Mouse (Mus musculus): Measurements from ENCODE around the gene Ntn1.

The Ntn1 gene

DNA sequence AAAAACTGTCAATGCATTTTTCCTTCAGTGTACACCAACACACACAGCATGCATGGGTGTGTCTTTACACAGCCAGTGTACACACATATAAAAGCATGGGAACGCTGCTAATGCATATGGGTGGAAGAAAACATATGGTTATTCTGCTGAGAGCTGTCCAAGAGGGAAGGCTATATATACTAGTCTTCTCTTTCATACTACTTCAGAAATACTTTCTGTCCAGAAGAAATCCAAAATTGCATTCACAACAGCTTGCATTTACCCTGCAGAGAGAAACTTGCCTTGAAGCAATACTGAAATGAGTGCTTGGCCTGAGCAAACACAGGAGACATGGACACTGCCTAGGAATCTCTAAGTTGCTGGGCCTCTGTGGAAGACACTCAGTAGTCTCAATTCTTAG is 18.8 kb downstream of the Ntn1 start:
- DNase-seq (ENCODE audit: low spot score): no peak

DNA sequence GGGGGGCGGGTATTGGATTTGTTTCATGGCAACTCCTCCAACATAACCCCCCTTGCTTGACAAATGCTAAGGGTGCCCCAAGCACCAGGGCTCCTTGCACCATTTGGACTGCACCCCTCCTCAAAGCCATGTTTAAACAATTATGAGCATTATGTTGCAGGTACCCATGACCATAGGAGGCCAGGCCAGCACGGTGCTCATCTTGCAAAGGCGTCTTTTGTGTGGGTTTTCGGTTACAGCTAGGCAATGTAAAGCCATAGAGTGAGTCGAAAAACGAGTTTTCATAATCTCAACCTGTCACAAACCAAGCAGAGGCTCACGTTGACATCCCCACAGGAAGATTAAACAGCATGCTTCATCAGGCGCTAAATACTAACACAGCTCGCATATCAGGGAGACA is 19.3 kb downstream of the Ntn1 start:
- no peak for DNase-seq (ENCODE audit: low spot score)

DNA sequence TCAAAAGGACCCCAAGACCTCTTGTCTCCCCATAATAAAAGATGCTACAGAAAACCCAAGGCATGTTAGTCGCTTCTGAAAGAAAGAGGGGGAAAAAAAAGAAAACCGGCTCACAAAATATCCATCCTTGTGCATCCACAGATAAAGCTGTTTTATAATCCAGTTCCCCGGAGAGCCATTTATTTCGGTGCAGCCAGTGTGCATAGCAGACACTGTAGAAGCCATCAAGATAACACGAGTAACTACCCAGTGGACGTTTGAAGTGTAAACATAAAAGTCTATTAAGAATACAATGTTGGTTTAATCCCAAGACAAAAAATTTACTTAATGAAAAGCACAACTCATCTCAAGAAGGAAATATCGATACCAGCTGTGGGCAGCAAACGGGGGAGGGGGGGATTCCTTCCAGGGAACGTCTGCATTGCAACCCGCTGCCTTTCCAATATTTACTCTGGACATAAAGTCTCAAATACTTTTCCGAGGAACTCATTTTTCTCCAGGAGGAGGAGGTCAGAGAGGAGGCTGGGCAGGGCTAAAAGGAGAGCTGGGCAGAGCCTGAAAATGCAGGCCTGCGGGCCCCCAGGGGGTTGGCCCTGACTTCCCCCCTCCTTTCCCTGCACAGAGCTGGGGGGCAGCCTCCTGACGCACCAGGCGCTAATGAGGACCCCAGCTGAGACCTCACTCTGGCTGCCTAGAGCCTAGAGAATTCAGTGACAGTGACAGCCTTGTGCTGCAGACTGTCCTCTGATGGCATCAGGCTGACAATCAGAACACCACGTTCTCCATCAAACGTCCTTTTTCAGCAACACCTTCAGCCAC is 21.5 kb downstream of the Ntn1 start:
- DNase-seq (ENCODE audit: low spot score): no peak

DNA sequence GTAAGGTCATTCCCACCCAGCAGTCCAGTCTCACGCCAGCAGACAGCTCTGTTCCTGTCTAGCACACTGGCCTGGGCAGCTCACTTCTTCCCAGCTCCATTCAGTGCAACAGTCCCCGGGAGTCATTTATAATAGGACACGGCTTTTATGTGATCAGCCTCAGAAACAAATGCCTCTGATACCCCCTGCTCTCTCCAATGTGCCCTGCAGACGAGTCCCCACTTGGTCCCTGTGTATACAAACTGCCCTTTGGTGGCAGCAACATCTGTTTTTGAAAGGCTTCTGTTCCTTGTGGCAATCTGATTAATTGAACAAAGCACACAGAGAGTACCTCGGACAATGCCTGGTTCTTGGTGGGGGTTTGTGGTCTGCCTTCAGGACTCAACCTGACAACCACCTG is 22.2 kb downstream of the Ntn1 start:
- no peak for DNase-seq (ENCODE audit: low spot score)

DNA sequence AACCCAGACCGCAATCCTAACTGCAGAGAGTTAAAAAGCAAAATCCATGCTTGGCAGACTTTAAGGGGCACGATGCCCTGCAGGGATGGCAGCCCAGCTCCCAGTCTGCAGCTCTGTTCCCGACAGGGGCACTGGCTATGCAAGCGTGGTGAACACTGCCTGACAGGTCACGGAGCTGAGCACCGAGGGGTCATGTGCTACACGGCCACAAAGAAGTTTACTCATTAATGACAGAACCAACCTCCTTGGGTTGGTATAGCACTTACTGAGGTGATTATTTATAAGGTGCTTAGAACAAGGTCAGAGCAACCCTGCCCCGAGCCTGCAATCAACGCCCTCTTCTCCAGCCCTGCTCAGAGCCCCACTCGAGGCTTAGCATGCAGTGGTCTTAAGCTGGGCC is 27.5 kb downstream of the Ntn1 start:
- no peak for DNase-seq (ENCODE audit: low spot score)

DNA sequence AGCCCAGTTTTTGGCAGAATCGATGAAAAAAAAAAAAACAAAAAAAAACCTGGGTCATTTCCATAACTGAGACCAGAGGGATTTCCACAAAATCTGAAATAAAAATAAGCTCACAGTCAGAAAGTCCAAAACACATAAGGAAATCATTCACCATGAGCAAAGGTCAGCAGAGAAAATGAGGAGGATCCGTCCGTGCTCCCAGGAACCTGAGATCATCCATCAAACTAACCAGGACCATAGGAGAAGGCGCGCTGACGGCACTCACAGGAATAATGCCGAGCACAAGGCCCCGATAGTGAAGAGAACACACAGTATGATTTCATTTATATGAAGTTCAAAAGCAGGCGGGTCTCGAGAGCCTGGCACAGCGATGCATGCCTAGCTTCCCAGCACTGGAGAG is 29.0 kb downstream of the Ntn1 start:
- no peak for DNase-seq (ENCODE audit: low spot score)

DNA sequence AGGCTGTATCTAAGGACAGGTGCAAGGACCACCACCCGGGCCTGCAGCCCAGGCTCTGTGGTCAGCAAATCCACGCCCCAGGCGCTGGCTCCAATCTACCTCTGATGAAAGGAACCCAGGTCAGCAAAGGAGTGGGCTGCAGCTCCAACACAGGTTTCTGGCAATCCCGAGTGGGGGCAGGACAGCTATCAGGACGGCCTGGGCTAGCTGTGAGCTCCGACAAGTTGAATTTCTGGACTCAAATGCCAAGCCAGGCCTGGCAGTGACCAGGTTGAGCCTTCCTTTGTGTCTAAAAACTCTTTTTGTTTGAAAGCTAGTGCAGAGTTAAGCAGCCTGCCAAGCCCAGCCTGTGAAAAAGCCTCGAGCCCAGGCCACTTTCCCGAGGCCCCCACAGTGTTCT is 43.7 kb downstream of the Ntn1 start:
- no peak for DNase-seq (ENCODE audit: low spot score)

DNA sequence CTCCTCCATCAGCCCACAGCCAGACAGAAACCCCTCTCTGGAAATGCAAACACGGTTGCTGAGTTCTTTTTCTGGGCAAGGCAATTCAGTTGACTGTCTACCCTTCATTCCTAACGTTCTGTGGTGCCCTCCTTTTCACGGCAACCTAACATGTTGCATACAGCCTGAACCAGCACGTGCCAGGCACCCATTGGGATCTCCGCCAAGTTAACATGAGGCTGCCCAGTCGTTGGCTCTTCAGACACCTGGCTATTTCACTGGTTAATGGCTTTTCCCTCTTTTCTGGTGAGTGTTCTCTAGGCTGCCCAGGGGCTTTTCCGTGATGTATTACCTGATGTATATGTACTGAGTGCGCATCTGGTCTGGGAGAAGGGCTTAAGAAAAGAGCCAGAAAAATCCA is 45.1 kb downstream of the Ntn1 start:
- no peak for DNase-seq (ENCODE audit: low spot score)

DNA sequence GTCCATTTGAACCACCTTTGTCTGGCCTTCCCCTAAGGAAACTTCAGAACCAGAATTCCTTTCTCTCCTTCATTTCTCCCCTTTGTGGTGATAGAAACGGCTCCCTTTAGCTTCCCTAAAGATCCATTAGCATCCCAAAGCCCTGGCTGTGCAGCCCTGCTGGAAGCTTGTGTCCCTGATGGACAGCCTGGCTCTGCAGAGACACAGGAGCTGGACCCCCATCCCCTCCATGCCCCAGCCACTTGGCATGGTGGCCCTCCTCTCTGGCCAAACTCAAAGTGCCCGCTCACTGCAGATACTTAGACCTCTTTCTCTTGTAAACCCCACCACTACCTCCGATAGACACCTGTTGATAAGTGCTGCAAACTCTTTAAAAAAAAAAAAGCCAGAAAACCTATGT is 45.8 kb downstream of the Ntn1 start:
- no peak for DNase-seq (ENCODE audit: low spot score)

DNA sequence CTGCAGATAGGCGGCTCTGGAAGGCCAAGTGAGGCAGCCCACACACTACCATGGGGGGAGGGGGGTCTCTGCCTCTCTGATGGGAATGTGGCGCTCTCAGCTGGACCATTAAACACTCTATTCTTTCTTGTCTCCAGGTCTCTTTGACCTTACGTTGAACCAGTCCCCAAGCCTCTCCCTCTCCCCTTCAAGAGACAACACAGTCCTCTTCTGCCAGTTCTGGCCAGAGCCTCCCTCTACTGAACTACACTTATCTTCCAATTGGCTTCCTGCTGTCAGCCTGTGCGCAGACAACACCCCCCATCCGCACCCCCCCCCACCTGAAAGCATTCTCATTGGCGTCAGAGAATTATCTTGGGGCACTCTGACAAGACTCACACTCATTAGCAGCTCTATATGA is 48.4 kb downstream of the Ntn1 start:
- no peak for DNase-seq (ENCODE audit: low spot score)

DNA sequence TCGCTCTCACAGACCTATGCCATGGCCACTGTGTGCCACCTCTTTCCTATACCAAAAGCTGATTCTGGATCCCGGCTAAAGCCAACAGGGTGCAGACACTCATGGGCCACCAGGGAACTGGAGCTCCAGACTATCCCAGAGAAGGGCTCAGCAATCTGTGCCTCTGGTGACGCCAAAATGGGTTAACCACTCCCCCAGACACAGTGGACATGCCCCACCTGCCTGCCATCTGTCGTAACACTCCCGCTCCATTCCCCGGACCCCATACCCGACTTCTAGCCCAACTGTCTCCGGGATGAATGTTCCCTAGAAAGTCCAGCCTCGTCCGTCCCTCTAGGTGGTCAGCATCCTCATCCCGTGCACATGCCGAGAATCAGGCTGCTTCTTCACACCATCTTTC is 51.8 kb downstream of the Ntn1 start:
- DNase-seq (ENCODE audit: low spot score): no peak

DNA sequence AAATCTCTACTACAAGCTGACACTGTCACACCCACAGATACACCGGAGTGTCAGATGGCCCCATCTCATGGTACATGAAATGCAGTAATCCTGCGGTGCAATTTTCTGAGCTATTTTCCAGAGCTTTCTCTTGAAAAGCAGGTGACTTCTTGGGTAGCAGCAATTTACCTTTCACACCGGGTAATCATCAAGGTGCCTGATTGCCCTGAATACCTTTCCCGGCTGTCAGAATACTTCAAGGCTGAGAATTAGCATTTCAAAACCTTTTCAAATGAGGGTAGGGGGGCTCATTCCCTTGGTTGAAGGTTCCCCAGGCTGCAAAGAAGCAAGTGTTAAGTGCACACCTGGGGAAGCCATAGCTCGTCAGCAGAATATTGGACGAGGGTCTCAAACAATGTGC is 52.5 kb downstream of the Ntn1 start:
- DNase-seq (ENCODE audit: low spot score): no peak

DNA sequence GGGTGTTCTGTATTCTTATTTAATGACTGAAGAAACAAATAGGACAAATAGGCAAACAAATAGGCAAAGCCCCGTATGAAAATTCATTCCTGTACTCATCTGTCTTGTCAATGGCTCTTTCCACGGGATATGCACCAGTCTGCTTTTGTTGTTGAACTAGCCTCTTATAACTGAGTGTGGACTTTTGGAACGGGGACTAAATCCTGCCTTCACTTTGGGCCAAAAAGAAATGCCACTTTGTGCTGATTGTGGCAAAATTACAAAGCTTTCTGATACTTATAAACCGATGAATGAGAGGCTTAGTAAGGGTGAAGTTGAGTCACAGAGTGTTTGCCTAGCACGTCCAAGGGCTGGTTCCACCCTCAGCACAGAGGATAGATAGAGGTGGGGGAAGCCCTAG is 53.1 kb downstream of the Ntn1 start:
- no peak for DNase-seq (ENCODE audit: low spot score)

DNA sequence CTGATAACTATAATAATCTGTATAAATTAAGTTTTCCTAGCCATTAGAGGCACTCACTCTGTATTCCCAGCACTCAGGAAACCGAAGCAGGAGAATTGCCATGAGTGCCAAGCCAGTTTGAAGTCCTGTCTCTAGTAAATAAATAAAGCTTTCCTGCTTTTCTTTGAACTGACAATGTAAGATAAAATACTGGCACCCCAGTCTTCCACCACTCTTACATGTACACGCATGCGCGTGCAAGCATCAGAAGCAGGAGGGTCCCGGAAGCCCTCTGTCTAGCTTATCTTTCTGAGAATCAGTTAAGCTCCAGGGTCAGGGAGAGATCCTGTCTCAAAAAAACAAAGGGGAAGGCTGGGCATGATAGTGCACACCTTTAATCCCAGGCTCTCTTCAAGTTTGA is 54.5 kb downstream of the Ntn1 start:
- DNase-seq (ENCODE audit: low spot score): no peak

DNA sequence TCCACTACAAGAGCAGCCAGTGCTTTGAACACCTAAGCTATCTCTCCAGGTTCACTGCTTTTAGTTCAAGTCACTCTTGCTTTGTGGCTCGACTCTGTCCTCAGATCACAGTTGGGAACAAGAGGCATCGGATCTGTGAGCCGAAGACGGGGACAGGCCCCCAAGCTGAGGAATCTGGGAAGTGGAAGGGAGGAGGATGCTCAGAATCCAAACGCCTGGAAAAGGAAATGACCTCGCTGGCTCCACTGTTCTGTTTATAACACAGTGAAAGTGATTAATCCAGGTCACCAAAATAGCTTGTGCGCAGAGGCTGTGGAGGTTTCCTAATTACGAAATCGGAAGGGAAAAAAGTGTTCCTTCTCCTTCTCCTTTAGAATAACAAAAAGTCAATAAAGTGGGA is 56.4 kb downstream of the Ntn1 start:
- DNase-seq (ENCODE audit: low spot score): no peak

DNA sequence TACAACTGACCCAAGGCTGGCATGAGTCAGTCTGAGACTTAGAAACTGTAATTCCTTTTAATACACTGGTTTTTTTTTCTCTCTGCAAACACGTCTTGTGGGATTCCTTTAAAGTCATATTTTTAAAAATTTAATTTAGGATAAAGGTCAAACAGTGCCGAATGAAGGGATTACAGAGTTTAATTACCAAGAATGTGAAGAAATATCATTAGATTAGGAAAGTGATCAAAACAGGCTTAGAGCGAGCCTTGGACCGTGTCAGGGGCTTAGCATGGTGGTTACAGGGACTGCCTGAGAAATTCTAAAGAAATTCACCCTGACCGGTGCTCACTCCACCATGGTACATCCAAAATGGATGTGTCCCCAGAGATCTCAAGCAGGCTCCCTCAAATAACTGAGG is 57.9 kb downstream of the Ntn1 start:
- no peak for DNase-seq (ENCODE audit: low spot score)

DNA sequence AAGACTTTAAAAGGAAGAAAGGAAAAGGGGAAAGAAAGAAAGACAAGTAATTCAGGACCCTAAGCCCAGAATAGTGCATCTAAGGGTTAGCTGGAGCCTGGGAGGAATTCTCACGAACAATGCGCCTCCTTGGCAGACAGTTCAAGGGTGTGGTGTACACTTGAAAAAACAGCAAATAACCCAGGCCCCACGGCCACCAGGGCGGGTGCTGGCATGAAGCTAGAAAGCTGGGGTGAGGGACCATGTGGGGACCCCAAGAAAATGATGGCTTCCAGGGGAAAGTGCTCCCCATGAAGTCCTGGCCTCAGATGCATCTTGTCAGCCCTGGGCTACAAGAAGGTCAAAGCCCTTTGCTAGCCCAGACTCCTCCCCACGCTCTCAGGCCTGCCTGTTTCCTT is 58.6 kb downstream of the Ntn1 start:
- DNase-seq (ENCODE audit: low spot score): no peak

DNA sequence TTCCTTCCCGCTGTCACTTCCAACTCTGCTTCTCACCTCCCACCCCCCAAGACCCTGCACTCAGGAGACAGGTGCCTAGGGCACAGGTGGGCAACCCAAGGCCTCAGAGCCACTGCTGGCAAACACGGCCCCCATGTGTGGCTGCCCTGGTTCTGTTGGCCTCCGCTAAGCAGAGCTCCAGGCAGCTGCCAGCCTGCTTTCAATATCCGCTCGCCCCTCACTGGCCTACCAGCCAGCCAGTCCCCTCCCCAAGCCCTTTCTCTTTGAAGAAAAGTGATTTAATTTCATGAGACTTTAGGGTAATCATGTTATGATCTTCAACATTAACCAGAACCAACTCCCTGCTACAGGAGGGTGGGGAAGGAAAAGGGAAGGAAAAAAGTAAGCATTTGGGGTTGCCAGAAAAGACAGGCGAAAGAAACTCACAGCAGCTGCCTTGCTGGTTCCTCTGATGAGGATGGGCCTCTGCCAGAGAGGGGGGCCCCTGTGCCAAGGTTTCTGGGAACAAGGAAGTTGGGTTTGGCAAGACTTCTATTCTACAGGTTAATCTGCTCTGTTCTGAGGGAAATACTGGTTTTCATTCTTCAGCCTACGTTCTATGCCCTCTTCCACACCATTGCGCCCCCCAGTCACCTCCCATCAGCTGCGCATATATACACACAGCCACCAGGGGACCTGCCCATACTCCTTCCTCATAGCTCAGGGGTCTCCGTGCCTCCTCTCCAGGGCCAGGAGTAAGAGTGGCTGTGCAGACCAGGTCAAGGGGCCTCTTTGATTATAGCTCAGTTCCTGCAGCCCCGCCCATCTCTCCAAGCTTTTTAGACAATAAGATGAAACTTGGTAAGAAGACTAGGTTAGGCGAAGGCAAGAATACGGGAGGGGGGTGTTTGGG is 59.3 kb downstream of the Ntn1 start:
- DNase-seq (ENCODE audit: low spot score): no peak

DNA sequence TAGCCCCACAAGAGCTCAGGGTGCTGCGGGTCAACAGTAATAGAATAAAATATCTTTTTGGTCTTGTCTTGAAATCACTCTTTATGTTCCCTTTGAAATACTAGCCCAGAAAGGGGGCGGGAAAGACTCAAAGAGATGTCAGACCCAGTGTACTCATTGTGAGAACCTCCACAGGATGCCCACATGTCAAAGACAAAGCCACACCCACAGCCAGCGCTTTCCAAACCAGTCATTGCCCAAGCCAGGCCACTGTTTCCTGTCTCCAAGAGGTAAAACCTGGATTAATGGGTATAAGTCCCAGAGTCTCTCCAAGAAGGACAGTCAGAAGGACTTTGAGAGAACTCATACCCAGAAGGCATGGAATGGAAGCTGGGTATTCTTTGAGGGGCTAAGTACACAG is 60.3 kb downstream of the Ntn1 start:
- DNase-seq (ENCODE audit: low spot score): no peak

DNA sequence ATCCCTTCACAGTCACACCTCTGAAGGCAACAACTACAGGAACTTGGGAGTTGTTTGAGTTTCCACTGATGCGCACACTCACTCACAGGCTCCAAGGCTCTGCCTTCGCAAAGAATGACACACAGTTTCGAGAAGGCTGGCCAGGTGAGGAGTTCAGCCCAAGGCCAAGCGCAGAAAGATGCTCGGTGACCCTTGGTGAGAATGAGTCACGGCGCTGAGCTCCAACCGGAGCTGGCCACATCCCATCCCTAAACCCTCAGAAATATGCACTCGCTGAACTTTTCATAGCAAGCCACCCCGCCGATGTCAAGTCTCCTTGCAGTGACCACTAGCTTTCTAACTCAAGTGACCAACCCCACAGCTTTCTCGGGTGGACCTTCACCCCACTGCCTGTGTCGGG is 60.8 kb downstream of the Ntn1 start:
- DNase-seq (ENCODE audit: low spot score): no peak

DNA sequence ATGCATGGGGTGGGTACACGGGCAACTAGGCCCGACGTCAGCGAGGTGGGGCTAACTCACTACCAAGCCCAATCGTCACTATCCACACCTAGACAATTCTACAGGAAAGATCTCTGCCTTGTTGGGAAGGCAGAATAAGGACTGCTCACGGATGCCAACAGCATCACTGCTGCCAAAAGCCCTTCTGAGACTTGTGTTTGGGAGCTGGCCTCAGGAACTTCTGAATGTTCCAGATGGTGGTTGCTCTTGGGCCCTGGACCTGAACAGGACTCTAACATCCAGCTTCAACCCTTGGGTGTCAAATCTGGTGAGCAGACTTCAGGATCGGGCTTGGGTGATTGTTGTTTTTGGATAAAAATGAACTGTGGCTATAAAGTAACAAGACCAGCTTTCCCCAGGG is 61.3 kb downstream of the Ntn1 start:
- DNase-seq (ENCODE audit: low spot score): no peak

DNA sequence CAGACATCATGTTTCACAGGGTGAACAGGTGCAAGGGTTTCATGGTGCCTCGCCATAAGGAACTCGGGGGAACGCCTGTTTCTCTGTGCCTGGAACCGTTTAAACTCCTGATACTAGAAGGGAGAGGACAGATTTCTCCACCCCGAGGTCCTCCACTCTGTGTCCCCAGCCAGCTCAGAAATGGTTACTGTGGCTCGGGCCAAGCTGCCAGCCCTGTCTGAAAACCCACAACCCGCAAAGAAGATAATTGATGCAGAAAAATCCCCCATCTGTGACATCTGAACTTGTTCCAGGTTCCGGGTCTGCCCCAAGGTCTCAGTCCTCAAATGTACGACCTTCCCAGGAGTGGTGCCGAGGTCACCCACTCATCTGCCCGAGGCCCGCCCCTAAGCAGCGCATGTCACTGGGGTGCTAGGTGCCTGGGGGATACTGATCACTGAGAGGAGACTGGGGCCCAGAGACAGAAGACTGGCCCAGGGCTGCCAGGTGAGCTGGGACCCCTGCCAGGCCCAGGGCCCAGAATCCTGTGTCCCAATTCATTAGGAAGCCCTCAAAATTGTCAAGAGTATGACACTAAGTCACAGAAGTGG is 68.9 kb downstream of the Ntn1 start:
- no peak for DNase-seq (ENCODE audit: low spot score)

DNA sequence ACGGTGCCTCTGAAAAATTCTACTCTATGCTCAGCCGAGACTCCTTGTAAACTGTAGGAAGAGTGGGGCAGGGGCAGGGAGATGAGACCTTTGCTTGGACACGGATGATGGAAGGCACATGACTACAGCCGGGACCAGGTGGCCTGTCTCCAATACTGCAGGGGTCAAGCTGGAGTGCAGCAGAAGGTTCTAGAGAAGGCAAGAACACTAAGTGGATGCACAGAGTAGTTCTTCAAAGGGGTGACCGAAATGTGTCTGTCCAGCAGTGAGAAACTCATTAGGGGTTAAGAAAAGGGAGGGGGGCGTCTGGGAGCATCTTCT is 69.5 kb downstream of the Ntn1 start:
- DNase-seq (ENCODE audit: low spot score): no peak
